Mouse (Mus musculus): Measurements from ENCODE around the gene Aamp. TPM values are rescaled to one million over a fixed set of nuclear protein-coding genes. Genes with fewer than 3 reads are reported as not detected.

The Aamp gene
- total and polyA plus RNA-seq, 3 experiments: 108 to 172 (median 163) TPM

- dilution Hi-C loops (cut with MboI; ENCODE audit: extremely low pct_ligation_motif_present, extremely low pct_unique_long_range_greater_than_20kb, low sequenced_read_pairs) (no loop called here), in situ Hi-C loops (cut with MboI; ENCODE audit: low pct_ligation_motif_present, low pct_unique_long_range_greater_than_20kb, low sequenced_read_pairs) (loop anchor here (5.0 kb wide), 1 partner anchor 54 kb away; the partner anchor contains the start of gene Catip)
- Histone ChIP-seq H3K36me3 (replicated peaks in 1 of 2; ENCODE audit: control insufficient read depth in 1 of 2, insufficient read depth in 1 of 2, low read length in 1 of 2) (no peaks in the 10 kb centered on the region), H3K27me3 (replicated peaks) (no peaks in the 10 kb centered on the region), H3K4me1 (ENCODE audit: control insufficient read depth in 1 of 2, insufficient read depth in 2 of 2) (peaks cover 11 to 53% of the 10 kb centered on the region in 2 experiments), H3K79me2 (replicated peaks; ENCODE audit: control insufficient read depth, extremely low read depth, insufficient read depth, poor library complexity, severe bottlenecking) (no peaks in the 10 kb centered on the region), H3K9ac (ENCODE audit: insufficient read depth, low read depth) (no peak overlapping the region), H3K4me3 (replicated peaks in 1 of 3; ENCODE audit: low read depth in 2 of 3, low read length in 2 of 3, poor library complexity in 1 of 3) (no peak overlapping the region), H3K9me3 (replicated peaks; ENCODE audit: low read length) (peaks cover 2% of the 10 kb centered on the region), H3K4me2 (ENCODE audit: insufficient read depth, low read depth, poor library complexity, severe bottlenecking) (no peak overlapping the region), H3K27ac (ENCODE audit: insufficient read depth, low read depth) (no peak overlapping the region)
- no peak for TF ChIP-seq MAFK (IDR thresholded peaks at IDR 0.05; ENCODE audit: insufficient replicate concordance, low read length)
- TF ChIP-seq UBTF (IDR thresholded peaks at IDR 0.05; ENCODE audit: low read depth, low read length): no peak
- no peak for TF ChIP-seq ZMIZ1 (IDR thresholded peaks at IDR 0.05; ENCODE audit: low read depth, low read length)
- TF ChIP-seq MAZ (IDR thresholded peaks at IDR 0.05; ENCODE audit: low read depth, low read length): no peak
- TF ChIP-seq CHD2 (IDR thresholded peaks at IDR 0.05; ENCODE audit: low read length): no peak
- no peak for TF ChIP-seq SIN3A (IDR thresholded peaks at IDR 0.05; ENCODE audit: low read length)
- no peak for TF ChIP-seq KAT2A (IDR thresholded peaks at IDR 0.05; ENCODE audit: insufficient replicate concordance, low read length)
- no peak for TF ChIP-seq ZC3H11A (IDR thresholded peaks at IDR 0.05; ENCODE audit: low read depth, low read length)
- no peak for TF ChIP-seq NRF1 (IDR thresholded peaks at IDR 0.05; ENCODE audit: low read depth, low read length)
- no peak for DNase-seq (ENCODE audit: extremely low read depth)
Observed at GRCm38 (mm10) chr1:74308001-74308964, 23.7 kb upstream of the Aamp start.

DNA sequence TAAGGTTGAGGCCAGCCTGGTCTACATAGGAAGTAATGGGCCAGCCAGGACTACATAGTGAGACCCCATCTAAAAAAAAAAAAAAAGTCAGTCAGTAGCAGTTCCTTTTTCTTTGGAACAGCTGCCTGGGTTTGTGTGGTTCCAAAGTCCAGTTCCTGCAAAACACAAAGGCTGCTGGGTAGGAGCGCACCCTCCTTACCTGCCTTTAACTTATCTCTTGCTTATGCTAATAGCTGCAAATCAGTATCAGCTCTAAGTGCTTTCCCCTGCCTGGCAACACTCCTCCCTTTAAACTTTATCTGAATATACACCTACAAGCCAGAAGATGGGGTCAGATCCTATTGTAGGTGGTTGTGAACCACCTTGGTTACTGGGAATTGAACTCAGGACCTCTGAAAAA lies 22.6 kb upstream of the Aamp start:
- H3K27ac ChIP-seq (ENCODE audit: insufficient read depth, low read depth): no peak overlapping the region
- H3K9ac ChIP-seq (ENCODE audit: insufficient read depth, low read depth): no peak overlapping the region
- dilution Hi-C loops (cut with MboI; ENCODE audit: extremely low pct_ligation_motif_present, extremely low pct_unique_long_range_greater_than_20kb, low sequenced_read_pairs) (no loop called here), in situ Hi-C loops (cut with MboI; ENCODE audit: low pct_ligation_motif_present, low pct_unique_long_range_greater_than_20kb, low sequenced_read_pairs) (loop anchor here (5.0 kb wide), 1 partner anchor 55 kb away; the partner anchor contains the start of gene Catip)
- H3K36me3 ChIP-seq (replicated peaks in 1 of 2; ENCODE audit: control insufficient read depth in 1 of 2, insufficient read depth in 1 of 2, low read length in 1 of 2): peaks cover 0 to 2% of the 10 kb centered on the region in 2 experiments
- H3K4me2 ChIP-seq (ENCODE audit: insufficient read depth, low read depth, poor library complexity, severe bottlenecking): no peak overlapping the region
- H3K4me3 ChIP-seq (replicated peaks in 1 of 3; ENCODE audit: low read depth in 2 of 3, low read length in 2 of 3, poor library complexity in 1 of 3): no peak overlapping the region
- peaks cover 9% of the 10 kb centered on the region for H3K79me2 ChIP-seq (replicated peaks; ENCODE audit: control insufficient read depth, extremely low read depth, insufficient read depth, poor library complexity, severe bottlenecking)
- H3K9me3 ChIP-seq (replicated peaks; ENCODE audit: low read length): peaks cover 2% of the 10 kb centered on the region
- H3K27me3 ChIP-seq (replicated peaks): no peaks in the 10 kb centered on the region
- no peak for DNase-seq (ENCODE audit: extremely low read depth)
- TF ChIP-seq ZNF384 (IDR thresholded peaks at IDR 0.05; ENCODE audit: low read depth, low read length): peak; percentile 39; the same call in 1 of the 2 replicates
- TF ChIP-seq POLR2AphosphoS2 (IDR thresholded peaks at IDR 0.05; ENCODE audit: low read depth, low read length): no peak
- peaks cover 6 to 50% of the 10 kb centered on the region in 2 experiments for H3K4me1 ChIP-seq (ENCODE audit: control insufficient read depth in 1 of 2, insufficient read depth in 2 of 2)

Data from CH12.LX (cell line).